Mouse (Mus musculus) testis, adult 2 months (tissue): ENCODE measurements around the gene Abcb1b. TPM values are rescaled to one million over a fixed set of nuclear protein-coding genes. Genes with fewer than 3 reads are reported as not detected.
"Not testable (repeated sequence)": the region's sequence is repeated elsewhere in the genome, so short reads cannot be mapped to it uniquely, and the experiment has no call there.

Experiments
- H3K27ac ChIP-seq: fragments of 200-500 bp; 2 replicates; pipeline ENCODE4 v1.5.1; 2012; ENCODE audit warnings: low read depth, low read length; ENCODE audit not compliant: control insufficient read depth, insufficient read depth
- H3K27me3 ChIP-seq: fragments of 200-500 bp; 2 replicates; pipeline ENCODE4 v1.6.1; 2012; ENCODE audit warnings: mild to moderate bottlenecking, low read length, moderate library complexity; ENCODE audit not compliant: control insufficient read depth, insufficient read depth
- H3K36me3 ChIP-seq: fragments of 200-500 bp; 2 replicates; pipeline ENCODE4 v1.6.1; 2012; ENCODE audit warnings: mild to moderate bottlenecking, low read length; ENCODE audit not compliant: control insufficient read depth, insufficient read depth
- H3K4me1 ChIP-seq: fragments of 200-500 bp; 2 replicates; pipeline ENCODE4 v1.6.1; 2012; ENCODE audit warnings: low read length; ENCODE audit not compliant: control insufficient read depth, insufficient read depth
- H3K4me3 ChIP-seq: fragments of 200-500 bp; 2 replicates; pipeline ENCODE4 v1.5.1; 2012; ENCODE audit warnings: low read depth, mild to moderate bottlenecking, low read length, moderate library complexity, mixed read lengths; ENCODE audit not compliant: control insufficient read depth
- CTCF ChIP-seq: fragments of 200-500 bp; IDR thresholded peaks from 2 replicates; pipeline ENCODE4 v1.5.1; 2012; ENCODE audit warnings: low read depth, mild to moderate bottlenecking, inconsistent platforms, low read length, moderate library complexity; ENCODE audit not compliant: control insufficient read depth, insufficient read depth, insufficient replicate concordance
- POLR2A ChIP-seq: fragments of 200-500 bp; IDR thresholded peaks from 2 replicates; pipeline ENCODE4 v1.6.1; 2012; ENCODE audit warnings: low read depth, mild to moderate bottlenecking, inconsistent platforms, low read length, moderate library complexity; ENCODE audit not compliant: control insufficient read depth
- polyA plus RNA-seq: library from polyadenylated mRNA; depleted of rRNA; stranded (reverse); fragments of >200 nt; gene quantifications from 2 replicates; pipeline ENCODE4 v1.2.3, GENCODE M21; 2012

Gene Abcb1b
- polyA plus RNA-seq, 1 experiment: 0.23 TPM

- Histone ChIP-seq H3K36me3 (no peaks in the 10 kb centered on the region), H3K4me1 (no peaks in the 10 kb centered on the region), H3K27ac (no peak overlapping the region), H3K4me3 (no peak overlapping the region), H3K27me3 (no peaks in the 10 kb centered on the region)
- TF ChIP-seq CTCF: no peak
- no peak for TF ChIP-seq POLR2A
These were observed 15.9 kb downstream of the Abcb1b start for GRCm38 (mm10) chr5:8813872-8814271.

- Histone ChIP-seq H3K36me3 (no peaks in the 10 kb centered on the region), H3K4me3 (no peak overlapping the region), H3K27ac (no peak overlapping the region), H3K4me1 (no peaks in the 10 kb centered on the region), H3K27me3 (no peaks in the 10 kb centered on the region)
- no peak for TF ChIP-seq CTCF
- no peak for TF ChIP-seq POLR2A
These were observed 22.0 kb downstream of the Abcb1b start for GRCm38 (mm10) chr5:8819635-8820591.

GRCm38 (mm10) chr5:8820592-8821104 lies 22.7 kb downstream of the Abcb1b start:
- H3K4me1 ChIP-seq, H3K27ac ChIP-seq, H3K27me3 ChIP-seq, H3K36me3 ChIP-seq, H3K4me3 ChIP-seq: not testable (repeated sequence)

GRCm38 (mm10) chr5:8838661-8839438 lies 40.9 kb downstream of the Abcb1b start:
- H3K27me3 ChIP-seq: no peaks in the 10 kb centered on the region
- no peak for TF ChIP-seq POLR2A
- TF ChIP-seq CTCF: no peak
- H3K4me3 ChIP-seq: no peak overlapping the region
- no peak overlapping the region for H3K27ac ChIP-seq
- no peaks in the 10 kb centered on the region for H3K4me1 ChIP-seq
- H3K36me3 ChIP-seq: no peaks in the 10 kb centered on the region

GRCm38 (mm10) chr5:8839651-8840050 lies 41.7 kb downstream of the Abcb1b start:
- H3K27me3 ChIP-seq: no peaks in the 10 kb centered on the region
- no peak overlapping the region for H3K4me3 ChIP-seq
- H3K4me1 ChIP-seq: no peaks in the 10 kb centered on the region
- no peak overlapping the region for H3K27ac ChIP-seq
- no peaks in the 10 kb centered on the region for H3K36me3 ChIP-seq
- TF ChIP-seq POLR2A (no peak), CTCF (no peak)

- H3K36me3 ChIP-seq: no peaks in the 10 kb centered on the region
- H3K27me3 ChIP-seq: no peaks in the 10 kb centered on the region
- H3K27ac ChIP-seq: no peak overlapping the region
- TF ChIP-seq POLR2A: no peak
- TF ChIP-seq CTCF: no peak
- H3K4me3 ChIP-seq: no peak overlapping the region
- no peaks in the 10 kb centered on the region for H3K4me1 ChIP-seq
These were observed 42.9 kb downstream of the Abcb1b start for GRCm38 (mm10) chr5:8840887-8841286.

- TF ChIP-seq CTCF (no peak), POLR2A (no peak)
These were observed 44.9 kb downstream of the Abcb1b start for GRCm38 (mm10) chr5:8842815-8843214.

GRCm38 (mm10) chr5:8848607-8849575 lies 50.9 kb downstream of the Abcb1b start:
- not testable (repeated sequence) for H3K4me3 ChIP-seq, H3K36me3 ChIP-seq, H3K27me3 ChIP-seq, H3K4me1 ChIP-seq, H3K27ac ChIP-seq

More at GRCm38 (mm10) chr5:8842815-8843214, 44.9 kb downstream of the Abcb1b start:
- Histone ChIP-seq H3K4me3 (no peak overlapping the region), H3K36me3 (no peaks in the 10 kb centered on the region), H3K27ac (no peak overlapping the region), H3K4me1 (no peaks in the 10 kb centered on the region), H3K27me3 (no peaks in the 10 kb centered on the region)
